Mouse (Mus musculus) heart, postnatal 14 days (tissue): ENCODE results near the gene Nucb2. TPM values are rescaled to one million over a fixed set of nuclear protein-coding genes. Genes with fewer than 3 reads are reported as not detected.
A peak's percentile ranks its signal among the peaks of the same experiment; 100 is the strongest.

Experiments used
- DNase-seq, 2 experiments: peaks; one replicate each; pipeline ENCODE4 v3.0.0; 2021 to 2022
- intact Hi-C: fragments of 180-260 bp; cut with DNase I; formaldehyde crosslinking; loops from one replicate; pipeline ENCODE4 v1.15.1; 2025
- total RNA-seq, 2 experiments: library from RNA; stranded (reverse); gene quantifications; 2 replicates each; pipeline ENCODE4 v1.2.3; 2021

The Nucb2 gene
- total RNA-seq, 2 experiments from 2014 or later: 8.7 to 10.8 TPM

DNA sequence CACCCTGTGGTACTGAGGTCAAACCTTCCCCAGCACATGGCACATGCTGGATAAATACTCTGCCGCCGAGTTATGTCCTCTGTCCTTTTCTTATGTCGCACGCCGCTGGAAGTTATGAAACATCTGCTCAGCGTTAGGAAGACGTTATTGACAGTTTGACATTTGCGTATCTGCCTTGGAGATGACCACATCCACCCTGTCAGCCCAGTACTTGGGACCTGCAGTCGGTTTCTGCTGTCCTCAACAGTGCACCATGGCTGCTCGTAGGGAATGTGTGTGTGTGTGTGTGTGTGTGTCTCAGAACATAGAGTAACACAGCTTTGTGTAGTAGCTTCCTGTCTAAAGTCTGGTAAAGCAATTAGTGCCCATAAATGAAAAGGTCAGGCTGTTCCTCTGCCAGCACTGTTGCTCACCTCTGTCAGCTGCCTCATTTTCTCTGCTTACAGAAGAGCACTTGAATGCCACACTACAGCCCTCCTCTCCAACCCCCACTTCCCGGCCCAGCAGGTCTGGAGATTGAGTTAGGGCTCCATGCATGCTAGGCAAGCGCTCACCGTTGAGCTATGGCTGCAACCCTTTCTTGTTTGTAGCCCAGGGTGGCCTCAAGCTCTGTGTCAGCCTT, 11.5 kb downstream of the Nucb2 start:
- DNase-seq: peak in 1 of 2 experiments; percentile 3
- intact Hi-C loops: no loop called here

DNA sequence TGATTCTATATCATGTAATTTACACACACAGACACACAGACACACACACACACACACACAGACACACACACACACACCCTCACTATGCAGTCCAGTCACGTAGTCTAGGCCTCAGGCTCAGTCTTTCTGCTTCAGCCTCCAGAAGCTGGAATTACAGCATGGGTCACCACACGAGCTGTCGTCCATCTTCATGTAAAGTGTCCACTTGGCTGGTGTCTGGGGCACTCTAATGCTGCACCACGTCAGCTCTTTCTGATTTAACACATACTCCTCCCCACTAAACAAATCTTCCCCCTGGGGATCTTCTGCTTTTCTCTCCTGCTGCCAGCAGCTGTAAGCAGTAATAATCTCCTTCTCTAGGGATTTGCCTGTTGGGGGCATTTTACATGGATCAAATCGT, 13.1 kb downstream of the Nucb2 start:
- intact Hi-C loops: no loop called here
- DNase-seq: no peak

DNA sequence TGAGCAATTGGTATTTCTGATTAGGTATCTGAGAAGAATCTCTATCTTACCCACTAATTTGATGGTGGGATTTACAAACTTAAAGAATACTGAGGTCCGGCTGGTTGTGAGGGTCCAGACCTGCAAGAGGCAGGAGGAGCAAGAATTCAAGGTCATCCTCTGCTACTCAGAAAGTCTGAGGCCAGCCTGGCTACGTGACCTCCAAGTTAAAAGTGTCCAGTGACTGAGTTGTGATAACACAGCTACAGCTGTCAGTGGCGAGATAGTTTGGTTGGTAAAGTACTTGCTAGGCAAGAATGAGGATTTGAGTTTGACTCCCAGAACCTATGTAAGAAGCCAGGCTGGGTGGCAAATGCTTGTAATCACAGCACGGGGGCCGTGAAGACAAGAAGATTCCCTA, 14.0 kb downstream of the Nucb2 start:
- DNase-seq: no peak
- intact Hi-C loops: no loop called here

- DNase-seq: peak in 1 of 2 experiments; percentile 15
- intact Hi-C loops: no loop called here
Measured at GRCm38 (mm10) chr7:116519805-116520204, 15.6 kb downstream of the Nucb2 start.

DNA sequence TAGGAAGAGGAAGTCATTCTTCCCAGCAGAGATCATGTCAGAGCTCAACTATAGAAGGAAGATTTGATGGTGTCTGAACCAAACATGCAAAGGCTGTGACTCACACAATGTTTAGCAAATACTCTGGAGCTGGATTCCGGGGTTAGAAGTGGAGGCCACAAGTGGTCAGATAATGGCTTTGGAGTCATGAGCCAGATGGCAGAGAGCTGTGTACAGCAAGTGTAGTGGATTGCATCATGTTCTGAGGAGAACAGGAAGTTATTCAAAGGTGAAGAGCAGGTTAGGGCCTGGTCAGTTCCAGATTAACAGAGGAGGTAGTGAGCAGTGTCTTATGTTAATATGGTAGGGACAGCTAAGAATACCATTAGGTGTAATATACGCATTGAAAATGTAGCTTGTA, 20.4 kb downstream of the Nucb2 start:
- peak; percentile 14 to 21 for DNase-seq
- intact Hi-C loops: no loop called here

- intact Hi-C loops: loop anchor here (1.0 kb wide), 1 partner anchor 79 kb away; no protein-coding TSS in a partner anchor
- no peak for DNase-seq
Measured at GRCm38 (mm10) chr7:116529793-116530192, 25.6 kb downstream of the Nucb2 start.

DNA sequence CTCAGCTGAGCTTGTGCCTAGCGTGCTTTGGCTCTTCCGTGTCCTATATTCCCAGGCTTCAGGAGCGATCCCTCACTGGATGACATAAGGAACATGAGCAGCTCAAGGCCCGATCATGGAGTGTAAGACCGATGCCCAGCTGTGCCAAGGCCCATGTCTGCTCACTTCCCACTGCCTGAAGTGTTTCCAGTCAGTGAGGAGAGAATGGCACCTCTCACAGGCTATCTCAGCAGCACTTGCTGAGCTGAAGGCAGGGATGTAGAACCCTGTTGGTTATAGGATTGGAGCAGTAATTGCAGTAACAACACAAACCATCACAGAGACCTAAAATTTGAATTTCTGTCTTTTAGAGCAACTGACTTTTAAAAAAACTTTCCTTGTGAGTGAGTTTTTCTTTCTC, 26.3 kb downstream of the Nucb2 start:
- no peak for DNase-seq
- intact Hi-C loops: loop anchor here (1.0 kb wide), 1 partner anchor 78 kb away; no protein-coding TSS in a partner anchor

DNA sequence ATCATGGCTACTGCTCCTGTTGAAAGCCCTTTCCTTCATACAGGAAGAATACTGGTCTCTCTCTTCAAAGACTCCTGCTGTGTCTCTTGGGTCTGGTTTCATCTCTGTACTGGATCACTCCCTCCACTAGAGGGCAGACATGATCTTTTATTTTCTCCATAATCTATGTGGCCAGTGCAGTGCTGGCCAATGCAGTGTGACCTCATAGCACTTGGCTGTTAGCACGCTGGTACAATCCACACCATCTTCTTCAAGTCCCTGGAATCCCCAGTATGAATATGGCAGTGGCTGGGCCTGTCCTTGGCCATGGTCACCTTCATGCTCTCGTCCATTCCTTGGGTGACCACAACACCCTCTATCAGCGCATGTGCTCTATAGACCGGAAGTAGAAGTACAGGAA, 27.1 kb downstream of the Nucb2 start:
- peak; percentile 11 to 44 for DNase-seq
- intact Hi-C loops: no loop called here

- intact Hi-C loops: no loop called here
- DNase-seq: no peak
Measured at GRCm38 (mm10) chr7:116556834-116557233, 52.7 kb downstream of the Nucb2 start.

GRCm38 (mm10) chr7:116574551-116574950, 70.4 kb downstream of the Nucb2 start:
- no peak for DNase-seq
- intact Hi-C loops: no loop called here

Other genes with a start within 250 kb of the Nucb2 start
- 1 to 10 TPM; 5.9 to 9.1 TPM for gene Plekha7, start 196.0 kb upstream of the Nucb2 start, total RNA-seq
- 100 to 1,000 TPM; 300 to 317 TPM for gene Rps13, start 170.2 kb upstream of the Nucb2 start, total RNA-seq
- 10 to 100 TPM; 23.4 to 25.9 TPM for gene Pik3c2a, start 60.9 kb upstream of the Nucb2 start, total RNA-seq